Mouse (Mus musculus): ENCODE measurements around the gene Zfp507.

DNA sequence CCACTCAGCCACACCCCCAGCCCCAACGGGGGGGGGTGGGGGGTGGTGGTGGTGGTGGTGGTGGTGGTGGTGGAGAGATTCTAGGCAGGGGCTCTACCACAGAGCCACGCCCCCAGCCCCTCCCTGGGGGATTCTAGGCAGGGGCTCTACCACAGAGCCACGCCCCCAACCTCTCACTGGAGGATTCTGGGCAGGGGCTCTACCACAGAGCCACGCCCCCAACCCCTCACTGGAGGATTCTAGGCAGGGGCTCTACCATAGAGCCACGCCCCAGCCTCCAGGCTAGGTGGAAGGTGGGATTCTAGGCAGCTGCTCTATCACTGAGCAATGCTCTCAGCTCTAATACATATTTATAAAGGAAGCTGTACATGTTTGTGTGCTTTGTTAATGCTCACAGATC lies 41.0 kb downstream of the Zfp507 start:
- TF ChIP-seq POLR2A (IDR thresholded peaks at IDR 0.05; ENCODE audit: borderline replicate concordance, low read depth, low read length) (no peak), CTCF (IDR thresholded peaks at IDR 0.05; ENCODE audit: low read depth, low read length) (no peak)

Data from bone marrow macrophage, adult 2 months (primary cell).